Mouse (Mus musculus) spleen, postnatal 4 days (tissue): ENCODE results near the gene A830018L16Rik.
A peak's percentile ranks its signal among the peaks of the same experiment; 100 is the strongest.
"Not testable (repeated sequence)": the region's sequence is repeated elsewhere in the genome, so short reads cannot be mapped to it uniquely, and the experiment has no call there.

Experiments used
- DNase-seq, 2 experiments: peaks; one replicate each; pipeline ENCODE4 v3.0.0; 2022; ENCODE audit warnings: low spot score in 2 of 2

The A830018L16Rik gene

GRCm38 (mm10) chr1:11413894-11414556, at the start of gene A830018L16Rik:
Gene A830018L16Rik, plus strand, starts transcription at chr1:11414105.
- DNase-seq: peak; percentile 12 to 60

DNA sequence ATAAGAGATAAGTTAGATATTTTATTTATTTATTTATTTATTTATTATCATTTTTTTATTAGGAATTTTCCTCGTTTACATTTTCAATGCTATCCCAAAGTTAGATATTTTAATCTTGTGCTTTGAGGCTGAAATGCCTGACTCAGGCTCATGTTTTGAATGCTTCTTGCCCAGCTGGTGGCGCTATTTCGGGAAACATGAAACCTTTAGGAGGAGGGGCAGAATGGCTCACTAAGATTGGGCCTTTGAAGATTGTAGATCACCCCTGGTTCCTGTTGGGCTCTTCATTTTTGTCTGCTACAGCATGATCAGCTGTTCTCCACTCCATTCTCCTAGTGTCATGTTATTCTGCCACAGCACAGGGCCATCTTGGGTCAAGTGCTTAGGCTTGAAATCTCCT, 28.1 kb upstream of the A830018L16Rik start:
- no peak for DNase-seq

DNA sequence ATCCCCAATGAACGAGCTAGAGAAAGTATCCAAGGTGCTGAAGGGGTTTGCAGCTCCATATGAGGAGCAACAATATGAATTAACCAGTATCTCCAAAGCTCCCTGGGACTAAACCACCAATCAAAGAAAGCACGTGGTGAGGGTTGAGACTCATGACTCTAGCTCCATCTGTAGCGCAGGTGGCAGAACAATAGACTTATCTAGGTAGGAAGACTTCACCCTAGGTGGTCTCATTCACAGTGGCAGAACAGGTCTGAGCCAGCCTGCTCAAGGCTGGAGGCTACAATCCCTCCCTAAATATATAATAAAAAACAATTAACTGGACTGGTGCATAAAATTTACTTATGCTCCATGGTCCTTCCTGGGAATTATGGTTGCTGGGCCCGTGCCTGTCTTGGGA, 18.5 kb upstream of the A830018L16Rik start:
- no peak for DNase-seq

GRCm38 (mm10) chr1:11395996-11396736, 17.7 kb upstream of the A830018L16Rik start:
- no peak for DNase-seq

DNA sequence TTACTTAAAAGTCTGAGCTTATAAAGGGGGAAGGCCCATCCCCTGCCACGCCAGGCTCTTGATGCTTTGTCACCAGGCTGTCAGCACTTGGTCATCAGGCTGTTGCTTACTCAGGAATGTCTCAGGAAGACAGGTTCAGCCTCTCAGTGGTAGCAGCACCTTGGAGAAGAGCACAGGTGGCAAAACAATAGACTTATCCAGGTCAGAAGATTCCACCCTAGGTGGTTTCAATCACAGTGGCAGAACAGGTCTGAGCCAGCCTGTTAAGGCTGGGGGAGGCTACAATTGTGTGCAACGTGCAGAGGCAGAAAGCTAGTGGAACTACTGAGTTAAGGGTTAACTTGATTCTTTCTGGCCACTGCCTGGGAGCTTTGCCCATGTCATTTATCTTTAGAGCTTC, 12.7 kb upstream of the A830018L16Rik start:
- DNase-seq: no peak

GRCm38 (mm10) chr1:11405527-11405926, 8.4 kb upstream of the A830018L16Rik start:
- DNase-seq: no peak

DNA sequence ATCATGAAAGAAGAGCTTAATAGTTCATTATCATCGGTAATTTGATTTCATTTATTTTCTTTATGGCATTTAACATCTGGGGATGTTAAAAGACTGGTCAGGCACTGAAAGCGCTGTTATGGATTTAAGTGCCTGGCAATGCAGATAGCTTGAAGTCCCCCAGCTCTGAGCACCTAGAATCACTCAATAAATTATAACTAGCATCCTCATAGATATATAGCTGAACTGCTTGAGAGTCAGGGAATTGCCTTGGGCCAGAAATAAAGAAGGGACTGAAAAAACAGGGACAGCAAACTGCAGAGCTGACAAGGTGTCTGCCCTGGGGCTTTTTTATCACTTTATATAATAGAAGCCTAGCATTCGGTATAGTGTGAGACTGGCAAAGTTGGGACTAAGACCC, 7.9 kb upstream of the A830018L16Rik start:
- no peak for DNase-seq

DNA sequence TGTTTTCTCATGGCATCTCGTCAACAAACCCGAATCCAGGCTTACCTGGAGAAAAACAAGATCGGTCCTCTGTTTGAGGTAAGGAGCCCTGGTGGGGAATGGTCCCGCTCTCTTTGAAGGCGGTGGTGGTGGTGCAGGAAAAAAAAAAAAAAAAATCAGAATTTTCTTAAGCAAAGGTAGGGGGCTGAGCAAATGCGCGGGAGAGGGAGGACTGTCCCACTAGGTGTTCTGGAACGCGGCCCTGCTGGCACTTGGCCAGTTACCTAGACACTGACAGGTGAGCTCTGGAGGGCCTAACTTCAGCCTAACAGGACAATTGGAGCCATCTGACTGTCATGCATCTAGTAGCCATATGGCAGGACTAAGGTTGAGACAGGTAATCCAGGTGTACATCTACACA, 655 bp downstream of the A830018L16Rik start:
- no peak for DNase-seq

DNA sequence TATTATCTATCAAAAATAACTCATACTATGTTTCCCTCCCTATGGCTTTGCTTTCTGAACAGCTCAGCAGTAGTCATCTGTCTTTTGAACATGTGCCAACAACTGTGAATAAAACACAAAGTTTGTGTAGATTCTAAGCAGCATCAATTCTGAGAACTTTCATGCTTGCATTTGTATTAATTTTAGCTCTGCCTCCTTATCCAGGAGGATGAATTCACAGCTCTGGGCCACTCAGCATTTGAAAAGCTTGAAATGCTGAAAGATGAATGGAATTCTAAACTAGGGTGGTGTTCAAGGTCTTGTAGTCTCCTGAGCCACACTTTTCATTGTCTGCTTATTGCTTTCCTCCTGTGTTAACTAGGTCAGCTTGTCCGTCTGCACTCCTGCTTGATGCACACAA, 13.4 kb downstream of the A830018L16Rik start:
- DNase-seq: no peak

DNA sequence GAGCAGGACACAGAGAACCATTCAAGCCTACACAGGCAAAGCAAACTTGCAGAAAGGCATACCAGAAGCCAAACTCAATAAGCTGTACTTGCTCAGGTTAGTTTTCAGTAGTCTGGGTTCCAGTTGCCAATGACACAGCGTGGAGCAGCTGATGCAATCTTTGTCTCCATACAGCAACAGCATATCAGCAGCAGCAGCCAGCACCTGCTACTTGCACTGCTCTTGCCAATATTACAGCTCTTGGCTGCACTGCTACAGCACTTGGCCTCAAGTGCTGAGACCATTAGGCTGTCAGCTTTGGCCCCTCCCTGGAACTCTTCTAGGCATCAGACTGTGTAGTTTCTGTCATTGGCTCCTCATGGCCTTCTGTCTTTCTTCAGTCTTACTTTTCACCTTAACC, 44.4 kb downstream of the A830018L16Rik start:
- DNase-seq: no peak

DNA sequence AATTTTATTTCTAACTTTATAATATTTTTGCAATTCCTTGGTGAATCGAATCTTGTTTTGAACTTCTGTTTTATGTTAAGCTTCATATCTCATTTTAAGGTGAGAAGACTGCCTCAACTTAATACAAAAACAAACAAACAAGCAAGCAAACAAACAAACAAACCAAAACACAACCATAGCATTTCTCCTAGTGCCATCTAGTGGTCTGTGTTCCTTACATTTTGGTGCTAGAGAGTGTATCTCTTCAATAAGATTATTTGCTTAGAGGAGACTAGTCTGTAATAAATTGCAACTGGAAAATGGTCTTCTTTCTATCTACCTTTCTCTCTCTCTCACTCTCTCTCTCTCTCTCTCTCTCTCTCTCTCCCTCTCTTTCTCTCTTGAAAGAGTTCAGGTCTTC, 52.4 kb downstream of the A830018L16Rik start:
- no peak for DNase-seq

- no peak for DNase-seq
Observed at GRCm38 (mm10) chr1:11467065-11467643, 53.2 kb downstream of the A830018L16Rik start.

GRCm38 (mm10) chr1:11492936-11493335, 79.0 kb downstream of the A830018L16Rik start:
- DNase-seq: no peak

- DNase-seq: no peak
Observed at GRCm38 (mm10) chr1:11501556-11501955, 87.7 kb downstream of the A830018L16Rik start.

- DNase-seq: not testable (repeated sequence)
Observed at GRCm38 (mm10) chr1:11549810-11550209, 135.9 kb downstream of the A830018L16Rik start.

- DNase-seq: no peak
Observed at GRCm38 (mm10) chr1:11565309-11565708, 151.4 kb downstream of the A830018L16Rik start.

- no peak for DNase-seq
Observed at GRCm38 (mm10) chr1:11566730-11567129, 152.8 kb downstream of the A830018L16Rik start.

DNA sequence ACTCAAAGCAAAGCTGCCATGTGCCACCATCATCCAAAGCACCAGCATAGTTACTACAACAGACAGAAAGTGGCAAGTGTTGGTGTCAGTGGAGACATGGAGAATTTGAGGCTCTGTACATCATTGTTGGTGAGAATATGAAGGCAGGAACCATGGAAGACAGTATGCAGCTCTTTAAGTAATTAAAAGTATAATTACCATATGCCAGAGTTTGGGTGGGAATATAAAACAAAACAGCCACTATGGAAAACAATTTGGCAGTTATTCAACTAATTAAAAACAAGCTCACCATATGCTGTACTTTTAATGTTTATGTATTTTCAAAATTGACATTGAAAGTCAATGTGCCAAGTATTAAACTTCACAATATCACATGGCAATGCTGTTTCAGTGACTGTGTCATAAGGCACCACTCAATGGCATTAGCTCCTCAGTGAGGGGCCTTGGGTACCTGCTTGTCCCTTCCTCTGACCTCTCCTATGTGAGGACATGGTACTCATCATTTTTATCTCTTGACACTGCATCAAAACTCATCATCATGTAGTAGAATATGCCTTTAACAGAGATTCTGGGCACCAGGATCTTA, 153.5 kb downstream of the A830018L16Rik start:
- DNase-seq: no peak

- DNase-seq: no peak
Observed at GRCm38 (mm10) chr1:11570274-11570673, 156.4 kb downstream of the A830018L16Rik start.

DNA sequence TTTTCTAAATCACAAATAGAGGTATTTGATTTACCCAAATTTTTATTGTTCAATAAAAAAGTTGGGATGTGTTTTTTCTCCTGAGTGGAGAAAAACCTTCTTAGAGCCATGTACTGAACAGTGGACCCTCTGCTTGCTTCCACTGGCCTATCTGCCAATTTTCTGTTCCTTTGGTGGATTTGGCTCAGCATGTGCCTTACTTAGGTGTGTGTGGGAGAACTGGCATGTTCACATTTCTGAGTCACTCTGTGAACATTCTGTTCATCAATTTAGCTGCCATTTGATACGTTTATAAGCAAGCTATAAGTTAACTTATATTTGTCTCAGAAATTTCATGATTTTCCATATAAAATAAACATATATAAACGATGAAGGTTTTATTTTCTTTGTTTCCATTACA, 159.6 kb downstream of the A830018L16Rik start:
- DNase-seq: no peak

DNA sequence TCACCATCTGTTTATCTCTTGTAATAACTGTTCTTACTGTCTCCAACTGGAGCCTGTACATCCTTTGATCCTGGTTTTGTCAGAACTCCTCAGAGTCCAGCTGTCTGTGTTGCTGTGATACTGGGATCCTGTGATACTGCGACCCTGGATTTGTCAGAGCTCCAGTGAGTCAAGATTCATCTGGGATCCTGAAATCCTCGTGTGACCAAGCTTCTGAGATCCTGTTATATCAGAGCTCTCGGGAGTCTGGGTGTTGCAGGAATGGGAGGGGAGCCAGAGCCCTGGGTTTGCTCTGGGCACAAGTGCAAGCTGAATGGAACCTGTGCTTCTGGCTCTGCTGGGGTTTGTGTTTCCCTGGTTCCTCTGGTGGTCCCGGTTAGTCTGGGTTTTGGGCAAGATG, 166.1 kb downstream of the A830018L16Rik start:
- DNase-seq: no peak

- DNase-seq: no peak
Observed at GRCm38 (mm10) chr1:11588305-11588704, 174.4 kb downstream of the A830018L16Rik start.

- no peak for DNase-seq
Observed at GRCm38 (mm10) chr1:11650137-11650536, 236.2 kb downstream of the A830018L16Rik start.
